Mouse (Mus musculus) forelimb bud, embryonic 11.5 days (tissue): ENCODE measurements around the gene Rtn4rl1.

Experiments used
- DNase-seq: peaks from one replicate; pipeline ENCODE4 v3.0.0-alpha.2; 2012; ENCODE audit warnings: low read depth, low spot score

Rtn4rl1 gene

GRCm38 (mm10) chr11:75193256-75194071 is at the start of gene Rtn4rl1:
Gene Rtn4rl1, plus strand, starts transcription at chr11:75193783.
- DNase-seq = no peak

- DNase-seq = no peak
Observed at GRCm38 (mm10) chr11:75145841-75146240, 47.7 kb upstream of the Rtn4rl1 start.

GRCm38 (mm10) chr11:75147106-75147845 is 46.3 kb upstream of the Rtn4rl1 start:
- peak; percentile 93 for DNase-seq

- DNase-seq = peak; percentile 66
Observed at GRCm38 (mm10) chr11:75147846-75148168, 45.8 kb upstream of the Rtn4rl1 start.

- no peak for DNase-seq
Observed at GRCm38 (mm10) chr11:75148332-75149035, 45.1 kb upstream of the Rtn4rl1 start.

GRCm38 (mm10) chr11:75150346-75150745 is 43.2 kb upstream of the Rtn4rl1 start:
- no peak for DNase-seq

- no peak for DNase-seq
Observed at GRCm38 (mm10) chr11:75152603-75153557, 40.7 kb upstream of the Rtn4rl1 start.

- no peak for DNase-seq
Observed at GRCm38 (mm10) chr11:75154053-75154585, 39.5 kb upstream of the Rtn4rl1 start.

- no peak for DNase-seq
Observed at GRCm38 (mm10) chr11:75155985-75156384, 37.6 kb upstream of the Rtn4rl1 start.

- no peak for DNase-seq
Observed at GRCm38 (mm10) chr11:75156416-75156815, 37.2 kb upstream of the Rtn4rl1 start.

- DNase-seq = no peak
Observed at GRCm38 (mm10) chr11:75157037-75157436, 36.5 kb upstream of the Rtn4rl1 start.

GRCm38 (mm10) chr11:75157901-75158300 is 35.7 kb upstream of the Rtn4rl1 start:
- DNase-seq = no peak

- DNase-seq = no peak
Observed at GRCm38 (mm10) chr11:75158432-75158831, 35.2 kb upstream of the Rtn4rl1 start.

- DNase-seq = no peak
Observed at GRCm38 (mm10) chr11:75159564-75159963, 34.0 kb upstream of the Rtn4rl1 start.

- no peak for DNase-seq
Observed at GRCm38 (mm10) chr11:75160954-75161353, 32.6 kb upstream of the Rtn4rl1 start.

- no peak for DNase-seq
Observed at GRCm38 (mm10) chr11:75161417-75162008, 32.1 kb upstream of the Rtn4rl1 start.

GRCm38 (mm10) chr11:75162591-75163080 is 30.9 kb upstream of the Rtn4rl1 start:
- no peak for DNase-seq

GRCm38 (mm10) chr11:75163379-75163778 is 30.2 kb upstream of the Rtn4rl1 start:
- no peak for DNase-seq

- no peak for DNase-seq
Observed at GRCm38 (mm10) chr11:75164051-75164450, 29.5 kb upstream of the Rtn4rl1 start.

- no peak for DNase-seq
Observed at GRCm38 (mm10) chr11:75164750-75165149, 28.8 kb upstream of the Rtn4rl1 start.
